Mouse (Mus musculus) brain, embryonic 14.5 days (tissue): ENCODE measurements around the gene 5730522E02Rik. TPM values are rescaled to one million over a fixed set of nuclear protein-coding genes. Genes with fewer than 3 reads are reported as not detected.

ENCODE experiments used
- DNase-seq: peaks from one replicate; pipeline ENCODE4 v3.0.0-alpha.2; 2011; ENCODE audit warnings: low read depth
- CTCF ChIP-seq: fragments of 200-500 bp; IDR thresholded peaks from 2 replicates; pipeline ENCODE4 v1.5.1; 2012; ENCODE audit warnings: inconsistent platforms, mild to moderate bottlenecking, moderate library complexity, borderline replicate concordance; ENCODE audit not compliant: insufficient read depth, insufficient read length; ENCODE audit errors: extremely low read depth
- POLR2A ChIP-seq: fragments of 200-500 bp; IDR thresholded peaks from 2 replicates; pipeline ENCODE4 v1.6.1; 2012; ENCODE audit warnings: mild to moderate bottlenecking, inconsistent platforms, borderline replicate concordance; ENCODE audit not compliant: poor library complexity, insufficient read depth, insufficient read length, severe bottlenecking; ENCODE audit errors: extremely low read depth
- polyA plus RNA-seq: library from polyadenylated mRNA; depleted of rRNA; stranded (reverse); fragments of >200 nt; gene quantifications from 2 replicates; pipeline ENCODE4 v1.2.3, GENCODE M21; 2012

5730522E02Rik gene
- polyA plus RNA-seq, 1 experiment: 11.8 TPM

- no peak for DNase-seq
- TF ChIP-seq POLR2A (no peak), CTCF (no peak)
Measured at GRCm38 (mm10) chr11:25747098-25747862, 463.3 kb downstream of the 5730522E02Rik start.

GRCm38 (mm10) chr11:25743664-25744063, 466.9 kb downstream of the 5730522E02Rik start:
- DNase-seq: no peak
- no peak for TF ChIP-seq CTCF
- TF ChIP-seq POLR2A: no peak

GRCm38 (mm10) chr11:25737255-25737654, 473.3 kb downstream of the 5730522E02Rik start:
- DNase-seq: peak; percentile 76
- TF ChIP-seq CTCF: no peak
- TF ChIP-seq POLR2A: no peak

GRCm38 (mm10) chr11:25729476-25729875, 481.1 kb downstream of the 5730522E02Rik start:
- peak; percentile 54 for DNase-seq
- TF ChIP-seq CTCF (no peak), POLR2A (no peak)

- DNase-seq: peak; percentile 92
Measured at GRCm38 (mm10) chr11:25715447-25716321, 494.9 kb downstream of the 5730522E02Rik start.

GRCm38 (mm10) chr11:25710559-25710958, 500.0 kb downstream of the 5730522E02Rik start:
- no peak for TF ChIP-seq POLR2A
- TF ChIP-seq CTCF: no peak
- DNase-seq: no peak

More at GRCm38 (mm10) chr11:25715447-25716321, 494.9 kb downstream of the 5730522E02Rik start:
- TF ChIP-seq CTCF (0 out of 2 replicates have a peak, but pooled peaks have one; percentile 1), POLR2A (no peak)

- TF ChIP-seq POLR2A (no peak), CTCF (no peak)
- DNase-seq: peak; percentile 77
Measured at GRCm38 (mm10) chr11:25709892-25710291, 500.7 kb downstream of the 5730522E02Rik start.

- TF ChIP-seq POLR2A: no peak
- TF ChIP-seq CTCF: no peak
- peak; percentile 85 for DNase-seq
Measured at GRCm38 (mm10) chr11:25704332-25705168, 506.0 kb downstream of the 5730522E02Rik start.

GRCm38 (mm10) chr11:25702791-25703190, 507.8 kb downstream of the 5730522E02Rik start:
- TF ChIP-seq CTCF (no peak), POLR2A (no peak)
- DNase-seq: no peak

- no peak for TF ChIP-seq CTCF
- no peak for TF ChIP-seq POLR2A
- peak; percentile 90 for DNase-seq
Measured at GRCm38 (mm10) chr11:25697508-25698193, 512.9 kb downstream of the 5730522E02Rik start.
